Mouse (Mus musculus) hindbrain, postnatal 0 days (tissue): Measurements from ENCODE around the gene Mgat5. TPM values are rescaled to one million over a fixed set of nuclear protein-coding genes. Genes with fewer than 3 reads are reported as not detected.

ENCODE experiments used
- ATAC-seq: fragments of 200-750 bp; cut with Nextera tagmentation; 2 replicates; pipeline ENCODE4 v1.8.0; 2017; ENCODE audit warnings: mild to moderate bottlenecking, moderate TSS enrichment, moderate library complexity
- DNase-seq: peaks from one replicate; pipeline ENCODE4 v3.0.0-alpha.2; 2015; ENCODE audit warnings: low spot score
- H3K27ac ChIP-seq: fragments of 300-500 bp; sonication (generic); 2 replicates; pipeline ENCODE4 v1.5.1; 2014; ENCODE audit warnings: mild to moderate bottlenecking
- H3K27me3 ChIP-seq: fragments of 300-500 bp; sonication (generic); 2 replicates; pipeline ENCODE4 v1.6.1; 2014; ENCODE audit warnings: low read length, mixed read lengths; ENCODE audit not compliant: insufficient read depth
- H3K36me3 ChIP-seq: fragments of 300-500 bp; sonication (generic); 2 replicates; pipeline ENCODE4 v1.6.1; 2014; ENCODE audit warnings: low read length, mixed read lengths; ENCODE audit not compliant: insufficient read depth
- H3K4me1 ChIP-seq: fragments of 300-500 bp; sonication (generic); 2 replicates; pipeline ENCODE4 v1.6.1; 2014; ENCODE audit warnings: antibody characterized with exemption, low read length, mixed read lengths; ENCODE audit not compliant: insufficient read depth
- H3K4me2 ChIP-seq: fragments of 300-500 bp; sonication (generic); 2 replicates; pipeline ENCODE4 v1.6.1; 2014; ENCODE audit warnings: low read depth, mild to moderate bottlenecking, low read length, moderate library complexity, mixed read lengths
- H3K4me3 ChIP-seq: fragments of 300-500 bp; sonication (generic); 2 replicates; pipeline ENCODE4 v1.5.1; 2014; ENCODE audit warnings: low read length
- H3K9ac ChIP-seq: fragments of 300-500 bp; sonication (generic); replicated peaks from 2 replicates; pipeline ENCODE4 v1.6.1; 2014; ENCODE audit warnings: mild to moderate bottlenecking, low read length, moderate library complexity, mixed read lengths
- H3K9me3 ChIP-seq: fragments of 300-500 bp; sonication (generic); 2 replicates; pipeline ENCODE4 v1.6.1; 2016; ENCODE audit warnings: low read length, mixed read lengths
- CTCF ChIP-seq: IDR thresholded peaks from 2 replicates; pipeline ENCODE4 v1.5.1; 2016; ENCODE audit warnings: antibody characterized with exemption, control low read depth, low read depth
- WGBS: fragments of 180-500 bp; shearing (Covaris S2); extraction: QIAGEN DNeasy Blood & Tissue Kit; methylation state at CpG from one replicate; pipeline ENCODE4 v1.1.7; 2014; 5-methylcytosine and 5-hydroxymethylcytosine counted together
- polyA plus RNA-seq: library from polyadenylated mRNA; unstranded; fragments of >200 nt; fragmentation: Nextera tagmentation; extraction: Ambion mirVana; gene quantifications from 2 replicates; pipeline ENCODE4 v1.2.1, GENCODE M21; 2015
- total RNA-seq: library from RNA; depleted of rRNA; stranded (reverse); fragments of >200 nt; gene quantifications from 2 replicates; pipeline ENCODE4 v1.2.3, GENCODE M21; 2014

Gene Mgat5
- total and polyA plus RNA-seq, 2 experiments from 2014 or later: 14.8 to 49.3 TPM

DNA sequence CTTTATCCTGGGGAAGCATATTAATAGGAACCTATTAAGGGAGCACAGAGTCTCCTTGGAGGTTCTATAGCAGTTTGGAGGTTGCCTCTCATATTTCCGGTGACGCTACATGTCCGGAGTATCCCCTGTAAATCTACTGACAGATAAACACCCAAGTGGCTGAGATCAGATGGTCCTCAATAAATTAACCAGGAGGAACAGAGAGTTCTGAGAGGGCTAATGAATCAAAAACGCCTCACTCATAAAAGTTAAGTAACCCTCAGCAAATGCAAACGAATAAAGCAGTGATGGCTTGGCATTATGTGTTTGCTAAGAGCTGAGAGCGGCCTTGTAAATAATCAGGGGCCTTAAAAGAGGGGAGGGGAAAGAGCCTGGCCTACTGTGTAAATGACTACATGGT, 259.2 kb downstream of the Mgat5 start:
- no peak for TF ChIP-seq CTCF
- Histone ChIP-seq H3K4me1 (no peaks in the 10 kb centered on the region), H3K36me3 (peaks cover 14% of the 10 kb centered on the region; the same call in 1 of the 2 replicates), H3K4me3 (no peak overlapping the region), H3K4me2 (no peak overlapping the region), H3K9ac (no peak overlapping the region), H3K9me3 (no peaks in the 10 kb centered on the region), H3K27ac (no peak overlapping the region), H3K27me3 (no peaks in the 10 kb centered on the region)
- ATAC-seq (no peak), DNase-seq (no peak)
- WGBS: 79% methylated on average over 6 of the region's 6 CpGs

GRCm38 (mm10) chr1:127465292-127465691, 260.5 kb downstream of the Mgat5 start:
- ATAC-seq (no peak), DNase-seq (no peak)
- TF ChIP-seq CTCF: no peak
- Histone ChIP-seq H3K9ac (no peak overlapping the region), H3K27ac (no peak overlapping the region), H3K27me3 (no peaks in the 10 kb centered on the region), H3K9me3 (no peaks in the 10 kb centered on the region), H3K4me3 (no peak overlapping the region), H3K4me2 (no peak overlapping the region), H3K4me1 (no peaks in the 10 kb centered on the region), H3K36me3 (peaks cover 8% of the 10 kb centered on the region; the same call in 1 of the 2 replicates)
- 55% methylated on average over 6 of the region's 6 CpGs for WGBS

GRCm38 (mm10) chr1:127467238-127467637, 262.4 kb downstream of the Mgat5 start:
- Histone ChIP-seq H3K27me3 (no peaks in the 10 kb centered on the region), H3K9ac (no peak overlapping the region), H3K4me2 (no peak overlapping the region), H3K9me3 (no peaks in the 10 kb centered on the region), H3K4me1 (no peaks in the 10 kb centered on the region), H3K4me3 (no peak overlapping the region), H3K36me3 (peaks cover 11% of the 10 kb centered on the region; the same call in 1 of the 2 replicates), H3K27ac (no peak overlapping the region)
- no peak for TF ChIP-seq CTCF
- 97% methylated on average over 5 of the region's 5 CpGs for WGBS
- ATAC-seq (no peak), DNase-seq (no peak)

DNA sequence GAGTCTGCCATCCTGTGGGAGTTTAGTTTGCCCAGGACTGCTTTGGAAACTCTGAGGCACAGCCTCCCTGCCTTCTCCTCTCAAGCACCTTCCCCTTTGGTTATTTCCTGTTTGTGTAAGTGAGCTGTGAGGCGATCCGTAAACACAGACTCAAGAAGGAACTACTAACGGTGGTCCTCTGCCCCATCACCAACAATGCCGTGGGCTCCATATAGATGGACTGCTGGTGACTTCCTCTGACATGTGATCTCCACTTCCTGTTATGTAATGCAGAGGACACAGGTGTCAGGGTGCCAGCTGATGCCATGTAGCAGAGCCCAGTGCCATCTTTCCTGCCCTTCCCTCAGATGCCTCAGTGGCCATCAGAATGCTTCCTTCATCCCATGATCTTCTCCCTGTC, 265.4 kb downstream of the Mgat5 start:
- no peaks in the 10 kb centered on the region for H3K4me1 ChIP-seq
- TF ChIP-seq CTCF: no peak
- no peak overlapping the region for H3K27ac ChIP-seq
- no peak for DNase-seq
- H3K27me3 ChIP-seq: no peaks in the 10 kb centered on the region
- 85% methylated on average over 4 of the region's 4 CpGs for WGBS
- no peak overlapping the region for H3K4me2 ChIP-seq
- H3K4me3 ChIP-seq: no peak overlapping the region
- no peak for ATAC-seq
- H3K36me3 ChIP-seq: peaks cover 12% of the 10 kb centered on the region; the same call in 1 of the 2 replicates
- H3K9me3 ChIP-seq: no peaks in the 10 kb centered on the region
- H3K9ac ChIP-seq: no peak overlapping the region

GRCm38 (mm10) chr1:127475756-127476155, 270.9 kb downstream of the Mgat5 start:
- no peak for TF ChIP-seq CTCF
- Histone ChIP-seq H3K36me3 (peaks cover 12% of the 10 kb centered on the region; the same call in 1 of the 2 replicates), H3K9ac (no peak overlapping the region), H3K27me3 (no peaks in the 10 kb centered on the region), H3K4me2 (no peak overlapping the region), H3K4me3 (no peak overlapping the region), H3K27ac (no peak overlapping the region), H3K9me3 (no peaks in the 10 kb centered on the region), H3K4me1 (no peaks in the 10 kb centered on the region)
- ATAC-seq (no peak), DNase-seq (no peak)
- WGBS: 77% methylated on average over 5 of the region's 5 CpGs

DNA sequence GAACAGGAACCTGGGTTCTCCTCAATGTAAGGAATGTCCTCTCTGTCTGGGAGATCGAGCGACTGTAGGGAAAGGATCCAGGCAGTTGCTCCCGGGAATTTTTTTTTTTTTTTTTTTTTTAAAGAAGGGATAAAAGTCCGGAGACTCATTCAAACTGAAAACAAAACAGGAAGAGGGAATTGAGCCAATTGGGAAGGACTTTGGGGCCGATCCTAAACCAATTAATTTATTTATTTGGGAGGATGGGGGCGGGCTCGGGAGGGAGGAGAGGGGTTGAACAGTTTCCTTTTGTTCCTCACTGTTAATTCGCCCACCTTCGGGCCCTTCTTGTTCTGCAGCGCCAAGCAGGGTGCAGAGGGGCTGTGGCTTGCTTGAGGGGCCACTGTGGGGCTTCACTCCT, 278.1 kb downstream of the Mgat5 start:
- H3K9me3 ChIP-seq: no peaks in the 10 kb centered on the region
- H3K4me2 ChIP-seq: no peak overlapping the region
- 57% methylated on average over 10 of the region's 10 CpGs for WGBS
- TF ChIP-seq CTCF: no peak
- DNase-seq: no peak
- no peaks in the 10 kb centered on the region for H3K27me3 ChIP-seq
- H3K4me3 ChIP-seq: no peak overlapping the region
- no peak for ATAC-seq
- no peak overlapping the region for H3K9ac ChIP-seq
- no peaks in the 10 kb centered on the region for H3K4me1 ChIP-seq
- H3K27ac ChIP-seq: no peak overlapping the region
- peaks cover 7% of the 10 kb centered on the region; the same call in 1 of the 2 replicates for H3K36me3 ChIP-seq

DNA sequence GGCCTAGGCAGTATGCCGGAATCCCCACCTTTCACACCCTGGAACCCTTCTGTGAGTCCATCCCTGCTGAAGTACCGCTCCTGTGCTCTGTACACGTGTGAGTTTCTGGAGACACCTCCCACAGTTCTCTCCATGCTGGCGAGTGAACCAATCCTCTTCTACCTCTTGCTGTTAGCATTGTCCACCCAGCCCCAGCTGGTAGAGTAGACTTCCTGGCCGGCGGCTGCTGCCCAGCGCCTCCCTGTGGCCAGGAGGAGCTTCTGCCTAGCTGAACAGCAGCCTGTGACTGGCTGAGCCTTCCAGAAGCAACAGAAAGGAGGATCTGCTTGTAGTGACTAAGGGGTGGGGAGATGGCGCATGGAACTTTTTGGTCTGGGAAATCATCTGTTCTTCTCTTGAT, 279.4 kb downstream of the Mgat5 start:
- no peaks in the 10 kb centered on the region for H3K27me3 ChIP-seq
- no peak overlapping the region for H3K4me3 ChIP-seq
- no peak overlapping the region for H3K27ac ChIP-seq
- H3K36me3 ChIP-seq: peaks cover 8% of the 10 kb centered on the region; the same call in 1 of the 2 replicates
- TF ChIP-seq CTCF: peak; percentile 49
- H3K4me2 ChIP-seq: no peak overlapping the region
- DNase-seq (peak; percentile 46), ATAC-seq (peak; percentile 41; the same call in 1 of the 2 replicates)
- H3K4me1 ChIP-seq: no peaks in the 10 kb centered on the region
- 95% methylated on average over 8 of the region's 8 CpGs for WGBS
- no peak overlapping the region for H3K9ac ChIP-seq
- H3K9me3 ChIP-seq: no peaks in the 10 kb centered on the region
